Mouse (Mus musculus) urinary bladder, postnatal 0 days (tissue): ENCODE data around the gene Xlr5b. TPM values are rescaled to one million over a fixed set of nuclear protein-coding genes. Genes with fewer than 3 reads are reported as not detected.

Experiments used
- polyA plus RNA-seq: library from polyadenylated mRNA; unstranded; fragments of >200 nt; fragmentation: Nextera tagmentation; extraction: Ambion mirVana; gene quantifications from 2 replicates; pipeline ENCODE4 v1.2.1, GENCODE M21; 2015

Gene Xlr5b
- not detected in 2 replicates for polyA plus RNA-seq

GRCm38 (mm10) chrX:73148496-73148895 lies at the start of gene Xlr5b:
Gene Xlr5b, plus strand, starts transcription at chrX:73148796.

GRCm38 (mm10) chrX:73116747-73117146 lies 31.8 kb upstream of the Xlr5b start, which contains the start of gene Gm14685:
Gene Gm14685, plus strand, starts transcription at chrX:73117047.

GRCm38 (mm10) chrX:73149350-73149749 lies 754 bp downstream of the Xlr5b start, which contains the start of gene DXBay18:
Gene DXBay18, minus strand, starts transcription at chrX:73149450.

DNA sequence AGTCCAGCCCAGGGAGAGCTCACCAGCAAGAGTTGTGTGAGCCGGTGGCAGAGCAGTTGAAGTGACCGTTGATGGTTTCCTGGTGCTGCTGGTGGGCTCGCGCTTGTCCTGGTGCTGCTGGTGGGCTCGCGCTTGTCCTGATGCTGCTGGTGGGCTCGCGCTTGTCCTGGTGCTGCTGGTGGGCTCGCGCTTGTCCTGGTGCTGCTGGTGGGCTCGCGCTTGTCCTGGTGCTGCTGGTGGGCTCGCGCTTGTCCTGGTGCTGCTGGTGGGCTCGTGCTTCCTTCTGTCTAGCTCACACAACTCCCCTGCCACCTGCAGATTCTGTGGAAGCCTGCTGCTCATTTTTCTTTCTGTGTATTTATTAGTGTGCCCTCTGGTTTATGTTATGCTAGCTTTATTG lies 28.3 kb downstream of the Xlr5b start, which contains the start of gene Spin2d:
Spin2d (minus strand) TSS at position 101 of the 400 bp plus-strand sequence.

DNA sequence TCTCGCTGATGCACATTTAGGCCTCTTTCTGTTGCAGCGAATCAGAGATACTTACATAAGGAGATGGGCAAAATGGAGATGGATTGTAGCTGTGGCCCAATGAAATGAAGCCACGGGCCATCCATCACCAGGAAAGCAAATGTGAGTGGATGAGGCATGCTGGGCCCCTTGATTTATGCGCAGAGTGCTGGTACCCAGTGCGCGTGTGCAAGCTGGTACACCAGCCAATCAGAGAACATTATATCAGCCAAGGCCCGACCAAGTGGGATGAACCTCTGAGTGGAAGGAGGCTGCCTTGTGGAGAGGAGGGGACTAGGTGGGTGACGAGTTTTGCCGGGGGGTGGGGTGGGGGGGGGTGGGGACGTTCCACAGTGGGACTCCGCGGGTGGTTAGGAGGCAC lies 43.3 kb downstream of the Xlr5b start, which contains the start of gene Xlr3b:
Xlr3b (plus strand) TSS at position 274 of the 400 bp plus-strand sequence.

Other genes with a start within 250 kb of the Xlr5b start
- 42.3 and 61.5 TPM in 2 replicates for gene Cetn2, start 230.4 kb upstream of the Xlr5b start, polyA plus RNA-seq
- 22.7 and 44.4 TPM in 2 replicates for gene Nsdhl, start 230.2 kb upstream of the Xlr5b start, polyA plus RNA-seq
- 10.3 and 14.2 TPM in 2 replicates for gene Zfp185, start 161.5 kb upstream of the Xlr5b start, polyA plus RNA-seq
- 0.08 TPM in 1 of 2 replicates, not detected in the other for gene Pnma5, start 111.7 kb upstream of the Xlr5b start, polyA plus RNA-seq
- not detected in 2 replicates for gene Pnma3, start 84.0 kb upstream of the Xlr5b start, polyA plus RNA-seq
- gene Xlr4a, start 66.3 kb upstream of the Xlr5b start, polyA plus RNA-seq, result 2.6 TPM in 1 of 2 replicates, not detected in the other
- 0.58 and 3.1 TPM in 2 replicates for gene Xlr3a, start 51.7 kb upstream of the Xlr5b start, polyA plus RNA-seq
- 0.14 and 0.23 TPM in 2 replicates for gene Gm14685, start 31.7 kb upstream of the Xlr5b start, polyA plus RNA-seq
- gene DXBay18, start 654 bp downstream of the Xlr5b start, polyA plus RNA-seq, result not detected in 2 replicates
- not detected in 2 replicates for gene Spin2d, start 28.2 kb downstream of the Xlr5b start, polyA plus RNA-seq
- gene Xlr3b, start 43.4 kb downstream of the Xlr5b start, polyA plus RNA-seq, result 0.79 and 15.1 TPM in 2 replicates
- gene Xlr4b, start 65.5 kb downstream of the Xlr5b start, polyA plus RNA-seq, result 0.17 and 3.3 TPM in 2 replicates
- gene F8a, start 79.5 kb downstream of the Xlr5b start, polyA plus RNA-seq, result 21.2 and 24.6 TPM in 2 replicates
- 0.25 TPM in 1 of 2 replicates, not detected in the other for gene Xlr4c, start 94.3 kb downstream of the Xlr5b start, polyA plus RNA-seq
- not detected in 2 replicates for gene Xlr3c, start 116.6 kb downstream of the Xlr5b start, polyA plus RNA-seq
- gene Xlr5a, start 144.2 kb downstream of the Xlr5b start, polyA plus RNA-seq, result 0.10 TPM in 1 of 2 replicates, not detected in the other
- not detected in 2 replicates for gene Xlr5c, start 144.2 kb downstream of the Xlr5b start, polyA plus RNA-seq
- not detected in 2 replicates for gene Gm45015, start 188.0 kb downstream of the Xlr5b start, polyA plus RNA-seq
- gene Zfp275, start 193.8 kb downstream of the Xlr5b start, polyA plus RNA-seq, result 4.0 and 4.9 TPM in 2 replicates
- gene Gm18336, start 249.9 kb downstream of the Xlr5b start, polyA plus RNA-seq, result 0.07 TPM in 1 of 2 replicates, not detected in the other